Mouse (Mus musculus): ENCODE results near the gene Sox12. TPM values are rescaled to one million over a fixed set of nuclear protein-coding genes. Genes with fewer than 3 reads are reported as not detected.

The Sox12 gene
- polyA plus RNA-seq, 1 experiment from 2014 or later: 1.2 TPM

DNA sequence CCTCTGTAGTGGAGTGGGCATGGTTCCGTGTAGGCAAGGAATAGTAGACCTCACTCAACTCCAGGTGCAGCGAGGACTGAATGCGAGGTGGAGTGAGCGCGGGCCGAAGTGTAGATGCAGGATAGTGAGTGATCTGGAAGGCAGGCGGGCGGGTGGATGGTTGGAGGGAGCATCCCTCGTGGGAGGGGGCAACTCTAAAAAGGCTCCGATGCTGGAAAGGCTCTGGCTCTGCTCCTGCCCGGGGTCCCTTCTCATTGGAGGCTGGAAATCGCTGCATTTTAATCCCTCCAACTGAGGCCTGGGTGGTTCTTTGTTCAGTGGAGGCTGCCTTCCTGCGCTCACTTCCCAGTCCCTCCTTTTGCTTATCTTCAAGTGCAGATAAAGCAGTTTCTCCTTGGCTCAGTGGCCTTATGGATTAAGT lies 1.3 kb upstream of the Sox12 start:
- Histone ChIP-seq H3K27ac (replicated peaks) (peak overlapping the region; percentile 94), H3K4me3 (replicated peaks) (peak overlapping the region; percentile 83), H3K36me3 (replicated peaks) (no peaks in the 10 kb centered on the region), H3K9me3 (replicated peaks) (no peaks in the 10 kb centered on the region), H3K9ac (peak overlapping the region; percentile 76), H3K27me3 (no peaks in the 10 kb centered on the region; the same call in 1 of the 2 replicates), H3K4me1 (replicated peaks) (peaks cover 51% of the 10 kb centered on the region), H3K4me2 (peak overlapping the region; percentile 100)
- no peak for ATAC-seq (ENCODE audit: insufficient read depth)
- WGBS (ENCODE audit: insufficient replicate concordance): 6% methylated on average over 13 of the region's 13 CpGs

DNA sequence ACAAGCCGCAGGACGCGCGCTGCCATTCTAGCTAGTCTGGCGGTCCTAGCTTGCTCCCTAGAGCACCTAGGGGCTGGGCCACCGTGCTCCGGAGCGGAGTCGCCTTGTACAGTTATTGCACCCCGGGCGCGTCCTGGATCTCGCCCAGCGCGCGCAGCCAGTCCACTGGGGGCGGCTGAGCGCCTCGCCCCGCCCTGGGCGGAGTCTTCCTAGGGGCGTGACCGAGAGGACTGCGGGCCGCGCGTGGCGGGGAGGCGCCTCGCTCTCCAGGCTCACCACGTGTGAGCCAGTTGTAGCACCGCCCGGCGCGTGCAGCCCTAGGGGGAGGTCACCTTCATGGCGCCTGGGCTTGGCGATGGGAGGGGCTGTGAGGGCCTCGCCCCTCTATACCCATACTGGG lies 828 bp upstream of the Sox12 start:
- Histone ChIP-seq H3K4me3 (replicated peaks) (peak overlapping the region; percentile 83), H3K9ac (peak overlapping the region; percentile 76), H3K27me3 (no peaks in the 10 kb centered on the region; the same call in 1 of the 2 replicates), H3K9me3 (replicated peaks) (no peaks in the 10 kb centered on the region), H3K4me2 (peak overlapping the region; percentile 100), H3K36me3 (replicated peaks) (no peaks in the 10 kb centered on the region), H3K4me1 (replicated peaks) (peaks cover 55% of the 10 kb centered on the region), H3K27ac (replicated peaks) (peak overlapping the region; percentile 94)
- peak; percentile 81 for ATAC-seq (ENCODE audit: insufficient read depth)
- WGBS (ENCODE audit: insufficient replicate concordance): under 1% methylated on average over 38 of the region's 38 CpGs

DNA sequence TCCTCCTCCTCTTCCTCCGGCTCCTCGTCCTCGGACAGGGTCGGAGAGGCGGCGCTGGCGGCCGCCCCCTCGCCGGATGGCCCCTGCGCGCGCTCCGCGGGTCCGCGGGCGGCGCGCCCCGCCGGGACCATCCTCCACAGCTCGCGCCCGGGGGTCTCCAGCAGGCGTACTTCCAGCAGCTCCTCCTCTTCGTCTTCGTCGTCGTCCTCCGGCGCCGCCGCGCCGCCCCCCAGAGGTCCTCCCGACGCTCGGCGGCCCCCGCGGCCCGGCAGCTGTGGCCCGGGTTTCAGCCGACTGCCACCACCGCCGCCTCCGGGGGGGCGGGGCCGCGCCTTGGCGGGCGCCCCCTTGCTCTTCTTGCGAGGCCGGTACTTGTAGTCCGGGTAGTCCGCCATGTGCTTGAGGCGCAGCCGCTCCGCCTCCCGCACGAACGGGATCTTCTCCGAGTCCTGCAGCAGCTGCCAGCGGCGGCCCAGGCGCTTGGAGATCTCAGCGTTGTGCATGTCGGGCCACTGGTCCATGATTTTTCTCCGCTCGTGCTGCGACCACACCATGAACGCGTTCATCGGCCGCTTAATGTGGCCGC lies 766 bp downstream of the Sox12 start:
- Histone ChIP-seq H3K27me3 (no peaks in the 10 kb centered on the region; the same call in 1 of the 2 replicates), H3K4me1 (replicated peaks) (peaks cover 58% of the 10 kb centered on the region), H3K9me3 (replicated peaks) (no peaks in the 10 kb centered on the region), H3K4me3 (replicated peaks) (peak overlapping the region; percentile 83), H3K27ac (replicated peaks) (peak overlapping the region; percentile 94), H3K36me3 (replicated peaks) (no peaks in the 10 kb centered on the region), H3K4me2 (peak overlapping the region; percentile 100), H3K9ac (peak overlapping the region; percentile 76)
- peak; percentile 8; the same call in 1 of the 2 replicates for ATAC-seq (ENCODE audit: insufficient read depth)
- under 1% methylated on average over 77 of the region's 77 CpGs for WGBS (ENCODE audit: insufficient replicate concordance)

DNA sequence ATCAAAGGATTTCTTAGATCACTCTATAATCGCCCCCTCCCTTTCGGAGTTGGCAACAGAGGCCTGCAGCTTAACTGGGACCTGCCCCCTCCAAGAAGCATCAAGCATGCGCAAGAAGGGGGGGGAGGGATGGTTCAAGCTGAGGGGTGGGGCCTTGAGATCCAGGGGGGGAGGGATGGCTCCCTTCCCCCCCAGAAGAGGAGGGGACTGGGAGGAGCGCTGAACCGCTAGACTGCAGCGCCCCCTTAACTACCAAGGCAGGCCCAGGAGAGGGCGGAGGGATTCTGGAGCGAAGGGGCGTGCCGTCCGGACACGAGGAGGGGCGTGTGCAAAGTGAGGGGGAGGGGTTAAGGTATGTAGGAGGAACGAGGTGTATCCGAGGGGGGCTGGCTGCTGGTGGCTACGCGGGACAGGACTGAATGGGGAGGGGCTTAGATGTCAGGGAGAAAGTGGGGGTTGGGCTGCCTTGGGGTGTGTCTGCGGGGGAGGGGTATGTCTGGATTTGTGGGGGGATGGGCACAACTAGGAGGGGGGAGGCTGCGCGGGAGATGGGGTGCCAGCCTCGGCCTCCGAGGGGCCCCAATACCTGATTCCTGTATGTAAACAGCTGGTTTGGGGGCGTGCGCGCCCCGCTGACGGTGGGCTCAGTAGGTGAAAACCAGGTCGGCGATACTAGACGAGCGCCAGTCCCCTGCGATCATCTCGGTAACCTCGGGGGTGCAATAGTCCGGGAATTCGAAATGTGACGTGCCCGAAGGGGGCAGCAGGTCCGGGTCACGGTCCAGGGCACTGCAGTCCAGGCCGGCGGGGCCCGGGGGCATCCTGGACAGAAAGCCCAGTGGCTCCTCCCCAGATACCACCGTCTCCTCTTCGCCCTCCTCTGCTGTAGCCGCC lies 1.5 kb downstream of the Sox12 start:
- no peaks in the 10 kb centered on the region for H3K36me3 ChIP-seq (replicated peaks)
- H3K9ac ChIP-seq: peak overlapping the region; percentile 76
- H3K4me1 ChIP-seq (replicated peaks): peaks cover 58% of the 10 kb centered on the region
- H3K27ac ChIP-seq (replicated peaks): peak overlapping the region; percentile 94
- H3K9me3 ChIP-seq (replicated peaks): no peaks in the 10 kb centered on the region
- H3K4me3 ChIP-seq (replicated peaks): peak overlapping the region; percentile 83
- peak overlapping the region; percentile 100 for H3K4me2 ChIP-seq
- ATAC-seq (ENCODE audit: insufficient read depth): peak; percentile 39
- no peaks in the 10 kb centered on the region; the same call in 1 of the 2 replicates for H3K27me3 ChIP-seq
- under 1% methylated on average over 44 of the region's 46 CpGs for WGBS (ENCODE audit: insufficient replicate concordance)

DNA sequence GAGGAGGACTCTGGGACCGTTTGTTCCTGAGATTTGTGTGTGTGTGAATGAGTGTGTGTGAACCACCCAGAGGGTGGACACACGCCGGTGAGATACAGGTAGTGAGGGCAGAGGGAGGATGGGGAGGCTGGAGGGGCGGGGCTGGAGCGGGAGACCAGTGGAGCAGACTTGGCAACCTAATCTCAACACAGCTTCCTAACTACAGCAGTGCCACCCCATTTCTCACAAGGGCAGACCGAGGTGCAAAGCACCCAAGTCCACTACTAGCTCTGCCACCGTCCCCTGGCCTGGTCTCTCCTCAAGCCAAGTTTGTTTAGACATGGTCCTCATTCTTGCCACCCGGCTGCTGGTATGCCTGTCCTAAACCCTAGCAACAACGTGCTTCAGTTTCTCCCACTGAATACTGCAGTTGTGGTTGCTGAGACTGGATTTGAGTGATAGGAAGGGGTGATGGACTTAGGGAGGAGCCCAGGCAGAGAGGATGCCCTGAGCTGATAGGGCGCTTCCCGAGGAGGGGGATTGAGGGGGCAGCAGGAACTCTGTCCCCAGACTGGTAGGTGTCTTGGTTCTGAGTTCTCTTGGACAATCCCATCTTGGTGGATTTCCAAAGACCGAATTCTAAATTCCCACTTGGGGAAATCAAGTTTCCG lies 2.5 kb downstream of the Sox12 start:
- no peaks in the 10 kb centered on the region; the same call in 1 of the 2 replicates for H3K27me3 ChIP-seq
- peak overlapping the region; percentile 83 for H3K4me3 ChIP-seq (replicated peaks)
- ATAC-seq (ENCODE audit: insufficient read depth): no peak
- H3K36me3 ChIP-seq (replicated peaks): no peaks in the 10 kb centered on the region
- peak overlapping the region; percentile 33; the same call in 1 of the 2 replicates for H3K27ac ChIP-seq (replicated peaks)
- 26% methylated on average over 13 of the region's 13 CpGs for WGBS (ENCODE audit: insufficient replicate concordance)
- no peak overlapping the region; the same call in 1 of the 2 replicates for H3K9ac ChIP-seq
- H3K4me2 ChIP-seq: peak overlapping the region; percentile 100
- H3K4me1 ChIP-seq (replicated peaks): peaks cover 58% of the 10 kb centered on the region
- no peaks in the 10 kb centered on the region for H3K9me3 ChIP-seq (replicated peaks)

- Histone ChIP-seq H3K4me1 (replicated peaks) (peaks cover 46% of the 10 kb centered on the region), H3K27me3 (no peaks in the 10 kb centered on the region), H3K36me3 (replicated peaks) (no peaks in the 10 kb centered on the region), H3K27ac (replicated peaks) (no peak overlapping the region; the same call in 1 of the 2 replicates), H3K4me2 (no peak overlapping the region), H3K9me3 (replicated peaks) (no peaks in the 10 kb centered on the region), H3K9ac (no peak overlapping the region), H3K4me3 (replicated peaks) (no peak overlapping the region)
- 59% methylated on average over 9 of the region's 9 CpGs for WGBS (ENCODE audit: insufficient replicate concordance)
- no peak for ATAC-seq (ENCODE audit: insufficient read depth)
Observed at GRCm38 (mm10) chr2:152393225-152394017, 4.4 kb downstream of the Sox12 start.

GRCm38 (mm10) chr2:152392786-152393185 lies 5.1 kb downstream of the Sox12 start:
- H3K27me3 ChIP-seq: no peaks in the 10 kb centered on the region
- H3K9me3 ChIP-seq (replicated peaks): no peaks in the 10 kb centered on the region
- WGBS (ENCODE audit: insufficient replicate concordance): 21% methylated on average over 3 of the region's 3 CpGs
- H3K4me2 ChIP-seq: no peak overlapping the region
- no peak overlapping the region for H3K27ac ChIP-seq (replicated peaks)
- no peaks in the 10 kb centered on the region for H3K36me3 ChIP-seq (replicated peaks)
- H3K9ac ChIP-seq: no peak overlapping the region
- peaks cover 42% of the 10 kb centered on the region for H3K4me1 ChIP-seq (replicated peaks)
- no peak for ATAC-seq (ENCODE audit: insufficient read depth)
- H3K4me3 ChIP-seq (replicated peaks): no peak overlapping the region

DNA sequence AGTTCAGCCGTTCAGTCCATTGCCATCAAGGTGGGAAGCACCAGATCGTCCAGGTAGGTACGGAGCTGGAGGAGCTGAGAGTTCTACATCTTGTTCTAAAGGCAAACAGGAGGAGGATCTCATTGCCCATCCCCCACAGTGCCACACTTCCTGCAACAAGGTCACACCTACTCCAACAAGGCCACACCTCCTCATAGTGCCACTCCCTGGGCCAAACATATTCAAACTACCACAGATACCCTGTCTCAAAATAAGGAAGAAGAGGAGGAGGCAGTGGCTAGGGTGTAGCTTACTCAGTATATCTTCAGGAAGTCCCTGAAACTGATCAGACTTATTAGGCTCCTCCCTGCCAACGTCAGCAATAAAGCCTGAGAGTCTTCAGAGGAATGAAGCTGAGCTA lies 13.7 kb downstream of the Sox12 start:
- Histone ChIP-seq H3K27ac (replicated peaks) (no peak overlapping the region), H3K36me3 (replicated peaks) (no peaks in the 10 kb centered on the region), H3K27me3 (no peaks in the 10 kb centered on the region), H3K4me2 (no peak overlapping the region), H3K9ac (no peak overlapping the region), H3K4me3 (replicated peaks) (no peak overlapping the region), H3K4me1 (replicated peaks) (no peaks in the 10 kb centered on the region), H3K9me3 (replicated peaks) (no peaks in the 10 kb centered on the region)
- ATAC-seq (ENCODE audit: insufficient read depth): no peak
- 69% methylated on average over 4 of the region's 4 CpGs for WGBS (ENCODE audit: insufficient replicate concordance)

DNA sequence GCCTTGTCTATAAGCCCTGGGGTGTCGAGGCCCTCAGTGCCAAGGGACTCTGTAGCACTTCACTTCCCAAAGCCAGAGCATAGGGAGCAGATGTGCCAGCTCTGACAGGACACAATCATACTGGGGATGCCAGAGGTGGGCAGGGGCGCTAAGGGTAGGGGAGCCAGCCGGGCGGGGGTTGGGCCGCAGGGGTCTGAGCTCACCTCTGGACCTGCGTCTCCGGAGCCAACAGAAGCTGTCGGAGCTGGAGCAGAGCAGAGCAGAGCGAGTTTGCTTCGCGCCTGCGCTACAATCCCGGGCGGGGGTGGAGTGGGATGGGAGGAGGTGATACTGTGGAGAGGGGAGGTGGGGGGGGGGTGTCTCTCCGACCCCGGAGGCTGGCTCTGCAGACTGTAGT lies 21.5 kb downstream of the Sox12 start, which contains the start of gene Nrsn2:
Gene Nrsn2, minus strand, starts transcription at position 294 of the 397 bp plus-strand sequence.
- Histone ChIP-seq H3K4me3 (replicated peaks) (no peak within 1 kb of the TSS), H3K4me1 (replicated peaks) (peaks cover 10% of the 10 kb centered on the region; the same call in 1 of the 2 replicates), H3K4me2 (no peak within 1 kb of the TSS), H3K9me3 (replicated peaks) (no peaks in the 10 kb centered on the region), H3K27me3 (peaks cover 63% of the 10 kb centered on the region), H3K27ac (replicated peaks) (no peak within 1 kb of the TSS), H3K9ac (no peak within 1 kb of the TSS), H3K36me3 (replicated peaks) (no peaks in the 10 kb centered on the region)
- 7% methylated on average over 16 of the region's 16 CpGs for WGBS (ENCODE audit: insufficient replicate concordance)
- ATAC-seq (ENCODE audit: insufficient read depth): no peak

DNA sequence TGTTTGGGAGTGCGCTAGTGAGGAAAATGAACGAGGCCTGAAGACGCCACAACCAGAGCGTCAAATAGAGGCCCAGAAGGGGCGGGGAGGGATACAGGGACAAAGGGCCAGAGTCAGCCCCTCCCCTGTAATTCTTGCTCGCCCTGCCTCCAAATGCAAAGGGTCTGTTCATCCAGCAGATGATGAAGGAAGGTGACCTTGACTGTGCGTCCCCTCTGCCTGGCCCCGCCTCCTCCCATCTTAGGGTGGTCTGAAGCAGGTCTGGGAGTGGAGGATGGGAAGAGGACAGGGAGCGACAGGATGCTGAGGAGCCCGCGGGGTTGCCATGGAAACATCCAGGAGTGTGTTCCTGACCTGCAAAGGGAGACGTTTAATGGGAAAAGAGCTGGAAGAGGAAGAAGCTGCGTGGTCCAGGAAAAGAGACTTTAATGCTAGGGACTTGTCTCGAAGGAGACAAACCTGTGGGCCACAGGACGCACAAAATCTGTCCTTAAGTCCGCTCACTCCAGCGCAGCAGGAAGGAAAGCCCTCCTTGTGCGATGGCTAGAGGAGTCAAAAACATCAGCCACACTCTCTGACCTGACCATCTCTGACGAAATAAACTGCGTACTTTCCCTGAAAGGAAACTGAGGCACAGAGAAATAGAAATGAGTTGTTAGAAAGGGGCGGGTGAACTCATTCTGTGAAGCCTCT lies 22.1 kb downstream of the Sox12 start:
- Histone ChIP-seq H3K36me3 (replicated peaks) (no peaks in the 10 kb centered on the region), H3K4me3 (replicated peaks) (no peak overlapping the region), H3K27ac (replicated peaks) (no peak overlapping the region), H3K27me3 (peaks cover 68% of the 10 kb centered on the region), H3K4me1 (replicated peaks) (peaks cover 10% of the 10 kb centered on the region; the same call in 1 of the 2 replicates), H3K4me2 (no peak overlapping the region), H3K9me3 (replicated peaks) (no peaks in the 10 kb centered on the region), H3K9ac (no peak overlapping the region)
- 7% methylated on average over 21 of the region's 21 CpGs for WGBS (ENCODE audit: insufficient replicate concordance)
- no peak for ATAC-seq (ENCODE audit: insufficient read depth)
